Mouse (Mus musculus) 3T3-L1 (cell line): ENCODE results near the gene Csnk2a2.
A peak's percentile ranks its signal among the peaks of the same experiment; 100 is the strongest.

ENCODE experiments used
- DNase-seq: peaks from one replicate; pipeline ENCODE4 v3.0.0-alpha.2; 2015; ENCODE audit warnings: low read depth, low spot score

Gene Csnk2a2

GRCm38 (mm10) chr8:95487800-95488697 is 1.8 kb downstream of the Csnk2a2 start:
- DNase-seq: peak; percentile 39

DNA sequence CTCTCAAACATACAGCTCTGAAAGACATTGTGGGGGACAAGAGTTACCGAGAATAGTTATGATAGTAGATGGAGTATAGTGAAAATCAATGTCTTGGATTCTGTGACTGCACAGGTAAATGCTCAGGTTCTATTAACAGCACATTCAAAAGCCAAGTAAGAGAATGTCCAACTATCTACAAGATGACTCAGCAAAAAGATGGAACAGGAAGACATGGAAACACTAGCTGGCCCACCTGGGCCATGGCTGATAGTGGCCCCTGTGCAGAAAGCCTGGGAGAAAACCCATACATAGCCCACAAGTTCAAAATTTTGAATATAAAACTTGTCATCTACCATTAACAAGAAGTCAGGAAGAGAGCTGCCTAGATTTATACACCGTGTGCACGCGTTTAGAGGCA is 19.8 kb downstream of the Csnk2a2 start:
- no peak for DNase-seq

- no peak for DNase-seq
Measured at GRCm38 (mm10) chr8:95468995-95469394, 20.8 kb downstream of the Csnk2a2 start.

GRCm38 (mm10) chr8:95466543-95466942 is 23.3 kb downstream of the Csnk2a2 start:
- DNase-seq: no peak

DNA sequence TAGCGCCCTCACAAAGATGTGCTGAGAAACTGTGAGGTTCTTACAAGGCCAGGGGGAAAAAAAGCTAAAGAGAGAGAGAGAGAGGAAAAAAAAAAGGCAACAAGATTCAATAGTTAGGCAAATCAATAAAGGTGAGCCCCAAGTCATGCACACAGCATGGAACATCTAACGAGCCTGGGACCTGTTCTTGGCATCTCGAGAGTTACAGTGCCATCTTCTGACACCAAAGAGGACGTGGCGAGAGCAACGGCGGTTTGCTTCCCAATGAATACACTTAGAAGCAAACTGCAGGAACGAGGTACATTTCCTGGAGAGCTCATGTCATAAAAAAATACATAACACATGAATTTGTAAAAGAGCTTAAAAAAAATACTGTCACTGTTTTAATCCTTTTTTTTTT is 37.3 kb downstream of the Csnk2a2 start:
- no peak for DNase-seq

- DNase-seq: no peak
Measured at GRCm38 (mm10) chr8:95450271-95450670, 39.6 kb downstream of the Csnk2a2 start.

DNA sequence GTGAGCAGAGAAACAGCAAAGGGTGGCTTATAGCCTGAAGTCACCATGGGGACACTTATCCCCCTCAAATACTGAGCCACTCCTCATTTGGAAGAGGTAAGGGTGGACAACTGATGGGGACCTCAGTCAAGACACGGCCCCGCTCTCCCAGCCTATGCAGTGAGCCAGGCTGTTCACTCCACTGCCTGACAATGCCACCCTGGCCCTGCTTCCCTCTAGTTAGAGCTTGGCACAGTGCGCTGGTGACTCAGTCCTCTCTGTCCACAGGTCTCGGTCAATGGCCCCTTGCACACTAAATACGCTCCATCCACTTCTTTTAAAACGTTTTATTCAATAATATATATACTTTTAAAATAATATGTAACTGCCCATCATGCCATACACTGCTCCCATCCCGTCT is 42.2 kb downstream of the Csnk2a2 start:
- DNase-seq: no peak

DNA sequence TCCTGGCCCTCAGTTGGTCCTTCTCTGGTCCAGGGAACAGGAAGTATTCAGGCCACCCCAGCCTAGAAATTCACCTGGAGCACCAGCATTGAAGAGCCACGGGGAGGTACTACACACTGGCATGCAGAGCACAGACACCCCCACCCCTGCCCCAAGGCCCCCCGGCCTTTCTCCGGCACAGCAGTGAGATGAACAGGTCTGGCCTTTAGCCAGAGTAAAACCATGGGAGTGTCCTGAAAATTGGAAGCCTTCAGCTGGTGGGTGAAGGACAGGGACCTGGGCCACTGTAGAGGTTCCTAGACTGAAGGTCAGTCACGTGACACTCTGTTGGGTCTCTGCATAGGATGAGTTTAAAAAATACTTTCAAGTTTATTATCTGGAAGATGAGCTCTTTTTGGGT is 44.8 kb downstream of the Csnk2a2 start:
- no peak for DNase-seq

GRCm38 (mm10) chr8:95441491-95442039 is 48.3 kb downstream of the Csnk2a2 start:
- DNase-seq: no peak

DNA sequence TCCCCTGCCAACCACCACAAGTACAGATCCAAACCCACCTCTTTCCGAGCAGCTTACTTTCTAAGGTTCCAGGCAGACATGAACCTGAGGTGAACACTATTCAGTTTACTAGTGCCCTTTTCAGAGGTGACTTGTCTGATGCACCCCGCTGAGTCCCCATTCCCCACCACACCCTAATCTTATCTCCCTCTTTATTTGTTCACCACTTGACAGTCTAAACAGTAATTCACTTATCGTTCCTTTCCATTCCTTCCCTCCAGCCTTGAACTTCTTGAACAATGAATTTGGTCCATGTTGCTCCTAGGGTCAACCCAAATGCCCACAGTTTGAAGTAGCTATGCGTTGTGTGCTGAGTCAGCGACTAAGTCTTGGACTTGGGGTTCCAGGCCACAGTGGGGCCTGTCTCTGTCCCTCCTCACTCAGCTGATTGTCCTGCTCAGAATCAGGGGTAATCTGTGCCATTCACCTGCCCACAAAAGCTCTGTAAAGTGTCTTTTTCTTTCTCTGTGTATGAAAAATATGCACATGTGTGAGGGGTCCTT is 49.6 kb downstream of the Csnk2a2 start:
- no peak for DNase-seq

DNA sequence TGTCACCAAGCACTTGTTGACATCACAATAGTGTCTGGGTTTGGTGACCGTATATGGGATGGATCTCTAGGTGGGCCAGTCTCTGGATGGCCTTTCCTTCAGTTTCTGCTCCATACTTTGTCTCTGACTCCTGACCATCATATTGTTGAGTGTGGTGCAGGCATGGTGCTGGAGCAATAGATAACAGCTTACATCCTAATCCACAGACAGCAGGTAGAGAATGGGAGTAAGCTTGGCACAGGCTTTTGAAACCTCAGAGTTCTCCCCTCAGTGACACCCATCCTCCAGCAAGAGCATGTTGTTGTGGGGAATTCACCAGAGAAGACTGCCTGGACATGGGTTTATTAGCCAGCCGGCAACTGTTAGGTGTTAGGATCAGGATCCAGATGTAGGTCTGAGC is 50.4 kb downstream of the Csnk2a2 start:
- no peak for DNase-seq

- peak; percentile 67 for DNase-seq
Measured at GRCm38 (mm10) chr8:95437341-95437992, 52.4 kb downstream of the Csnk2a2 start.

DNA sequence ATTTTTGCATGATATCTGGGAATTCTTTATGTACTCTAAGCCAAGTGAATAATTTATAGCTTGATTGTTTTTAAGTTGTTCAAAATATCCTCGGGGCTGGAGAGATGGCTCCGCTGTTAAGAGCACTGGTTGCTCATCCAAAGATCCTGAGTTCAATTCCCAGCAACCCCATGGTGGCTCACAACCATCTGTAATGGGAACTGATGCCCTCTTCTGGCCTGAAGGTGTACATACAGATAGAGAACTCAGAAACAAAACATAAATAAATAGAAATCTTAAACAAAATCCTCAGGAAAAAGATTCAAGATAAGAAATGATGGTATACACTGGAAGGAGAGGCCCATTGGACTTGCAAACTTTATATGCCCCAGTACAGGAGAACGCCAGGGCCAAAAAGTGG is 53.9 kb downstream of the Csnk2a2 start:
- DNase-seq: no peak

- no peak for DNase-seq
Measured at GRCm38 (mm10) chr8:95435471-95435870, 54.4 kb downstream of the Csnk2a2 start.

- DNase-seq: peak; percentile 99
Measured at GRCm38 (mm10) chr8:95434686-95435439, 55.0 kb downstream of the Csnk2a2 start, which contains the start of gene Cfap20. Gene Cfap20 (minus strand): TSS chr8:95434869.

- DNase-seq: peak; percentile 64
Measured at GRCm38 (mm10) chr8:95434233-95434632, 55.6 kb downstream of the Csnk2a2 start.

- DNase-seq: no peak
Measured at GRCm38 (mm10) chr8:95433124-95433523, 56.7 kb downstream of the Csnk2a2 start.

- DNase-seq: no peak
Measured at GRCm38 (mm10) chr8:95432471-95432870, 57.4 kb downstream of the Csnk2a2 start.

- DNase-seq: peak; percentile 70
Measured at GRCm38 (mm10) chr8:95429945-95430344, 59.9 kb downstream of the Csnk2a2 start.

GRCm38 (mm10) chr8:95427594-95428535 is 62.0 kb downstream of the Csnk2a2 start:
- DNase-seq: peak; percentile 81
